Mouse (Mus musculus) common myeloid progenitor, adult 5-6 weeks (primary cell): ENCODE measurements around the gene Tsc2. TPM values are rescaled to one million over a fixed set of nuclear protein-coding genes. Genes with fewer than 3 reads are reported as not detected.
"Not testable (repeated sequence)": the region's sequence is repeated elsewhere in the genome, so short reads cannot be mapped to it uniquely, and the experiment has no call there.

Source experiments
- ATAC-seq: replicated peaks from 2 replicates; pipeline ENCODE4 v1.8.0; 2016; ENCODE audit warnings: low read depth, mild to moderate bottlenecking, moderate TSS enrichment, inconsistent platforms; ENCODE audit not compliant: poor library complexity, severe bottlenecking
- total RNA-seq: library from RNA; stranded (forward); fragments of 200-1000, 187-1606 nt; gene quantifications from 2 replicates; pipeline ENCODE4 v1.2.3, GENCODE M21; 2017

The Tsc2 gene
- total RNA-seq, result 39.0 and 52.2 TPM in 2 replicates

GRCm38 (mm10) chr17:24632167-24632812 is at the start of gene Tsc2, which contains the start of gene Nthl1:
TSS of gene Tsc2 (minus strand) at chr17:24632630.
TSS of gene Nthl1 (plus strand) at chr17:24632680.
- ATAC-seq, result peak; percentile 90

- no peak for ATAC-seq
Observed at GRCm38 (mm10) chr17:24677500-24678080, 45.2 kb upstream of the Tsc2 start.

GRCm38 (mm10) chr17:24676877-24677276 is 44.4 kb upstream of the Tsc2 start:
- ATAC-seq, result no peak

GRCm38 (mm10) chr17:24676187-24676586 is 43.8 kb upstream of the Tsc2 start:
- ATAC-seq, result peak; percentile 71

GRCm38 (mm10) chr17:24674277-24674676 is 41.8 kb upstream of the Tsc2 start:
- peak; percentile 31 for ATAC-seq

GRCm38 (mm10) chr17:24672141-24672540 is 39.7 kb upstream of the Tsc2 start:
- ATAC-seq, result no peak

- no peak for ATAC-seq
Observed at GRCm38 (mm10) chr17:24671346-24671745, 38.9 kb upstream of the Tsc2 start.

GRCm38 (mm10) chr17:24670246-24670844 is 37.9 kb upstream of the Tsc2 start:
- ATAC-seq, result no peak

- ATAC-seq, result peak; percentile 87
Observed at GRCm38 (mm10) chr17:24669545-24670245, 37.3 kb upstream of the Tsc2 start, which contains the start of gene Zfp598. TSS of gene Zfp598 (plus strand) at chr17:24669687.

GRCm38 (mm10) chr17:24669214-24669544 is 36.7 kb upstream of the Tsc2 start:
- not testable (repeated sequence) for ATAC-seq

GRCm38 (mm10) chr17:24667416-24667815 is 35.0 kb upstream of the Tsc2 start:
- peak; percentile 53 for ATAC-seq

- ATAC-seq, result not testable (repeated sequence)
Observed at GRCm38 (mm10) chr17:24667011-24667410, 34.6 kb upstream of the Tsc2 start.

- peak; percentile 66 for ATAC-seq
Observed at GRCm38 (mm10) chr17:24658017-24658758, 25.8 kb upstream of the Tsc2 start, which contains the start of gene Npw. TSS of gene Npw (minus strand) at chr17:24658457.

GRCm38 (mm10) chr17:24654969-24655368 is 22.5 kb upstream of the Tsc2 start:
- ATAC-seq, result no peak

GRCm38 (mm10) chr17:24653967-24654710 is 21.7 kb upstream of the Tsc2 start:
- peak; percentile 78 for ATAC-seq

- ATAC-seq, result no peak
Observed at GRCm38 (mm10) chr17:24651835-24652234, 19.4 kb upstream of the Tsc2 start.

GRCm38 (mm10) chr17:24650766-24651165 is 18.3 kb upstream of the Tsc2 start:
- no peak for ATAC-seq

- ATAC-seq, result no peak
Observed at GRCm38 (mm10) chr17:24650070-24650616, 17.7 kb upstream of the Tsc2 start, which contains the start of gene Slc9a3r2. TSS of gene Slc9a3r2 (minus strand) at chr17:24650327.

GRCm38 (mm10) chr17:24649581-24650069 is 17.2 kb upstream of the Tsc2 start:
- peak; percentile 16; the same call in 1 of the 2 replicates for ATAC-seq
